In the genomic region with DNA sequence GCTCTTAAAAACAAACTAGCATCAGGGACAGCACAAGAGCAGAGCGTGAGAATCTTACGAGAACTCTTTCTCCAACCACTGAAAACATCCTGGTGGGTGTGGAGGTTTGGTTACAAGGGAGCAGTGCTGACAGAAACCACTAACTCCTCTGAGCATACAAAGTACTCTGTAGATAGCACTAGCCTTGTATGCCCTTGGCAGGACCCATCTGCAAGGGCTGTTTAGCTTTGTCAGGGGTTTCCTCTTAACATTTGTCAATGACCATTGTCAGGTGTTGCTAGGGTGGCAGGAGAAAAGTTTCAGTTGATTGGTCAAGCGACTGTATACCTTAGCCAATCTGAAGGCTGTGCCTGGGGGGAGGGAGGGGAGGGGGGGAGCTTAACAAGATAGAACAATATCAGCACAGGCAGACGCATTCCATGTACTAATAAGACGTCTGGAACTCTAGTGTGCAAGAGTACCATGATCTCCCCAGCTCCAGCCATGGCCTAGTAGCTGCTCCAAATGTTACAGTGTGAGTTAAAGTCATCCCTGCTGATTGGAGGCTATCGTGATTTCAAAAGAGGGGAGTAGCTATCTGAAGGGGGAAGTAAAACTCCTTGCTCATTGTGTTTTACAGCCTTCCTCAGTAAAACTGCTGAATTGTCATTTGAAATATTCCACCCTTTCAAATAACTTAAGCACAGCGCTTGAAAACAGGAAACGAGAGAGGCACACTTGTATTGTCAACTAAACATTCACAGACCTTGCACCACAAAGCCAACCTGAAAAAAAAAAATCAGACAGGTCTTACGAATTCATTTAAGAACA, we compare ENCODE assay signal across 8 mouse cellular contexts.
A peak's percentile ranks its signal among the peaks of the same experiment; 100 is the strongest.
DNase-seq lines count a peak whose midpoint lies in the region; ATAC-seq and TF ChIP-seq lines count a peak whose summit lies in the region.

No protein-coding gene starts in this region.

- H3K4me3 ChIP-seq in heart, postnatal 0 days (ENCODE audit: low read depth, low read length), result no peak overlapping the region
- H3K4me3 ChIP-seq in liver, postnatal 0 days (ENCODE audit: low read depth, low read length), result no peak overlapping the region
- H3K4me3 ChIP-seq in stomach, embryonic 15.5 days (replicated peaks), result no peak overlapping the region

- peaks cover 5% of the 10 kb centered on the region; the same call in 1 of the 2 replicates for H3K4me1 ChIP-seq in heart, postnatal 0 days (ENCODE audit: control insufficient read depth, insufficient read depth)
- peaks cover 6% of the 10 kb centered on the region for H3K4me1 ChIP-seq in liver, postnatal 0 days (ENCODE audit: insufficient read depth)
- H3K4me1 ChIP-seq in stomach, embryonic 15.5 days, result peaks cover 5% of the 10 kb centered on the region; the same call in 1 of the 2 replicates

- WGBS in heart, postnatal 0 days, result 23% methylated on average over 9 of the region's 9 CpGs
- 19% methylated on average over 9 of the region's 9 CpGs for WGBS in liver, postnatal 0 days (ENCODE audit: insufficient replicate concordance)
- 30% methylated on average over 9 of the region's 9 CpGs for whole genome bisulfite sequencing in stomach, embryonic 15.5 days

- peak; percentile 78 for DNase-seq in CD4-positive helper T cell, adult 2 months (ENCODE audit: low read depth, low spot score)
- DNase-seq in R1 (ENCODE audit: low read depth, low spot score), result peak; percentile 42
- peak; percentile 55 for DNase-seq in heart, postnatal 0 days (ENCODE audit: low spot score)
- peak; percentile 37 for DNase-seq in liver, postnatal 0 days
- DNase-seq in c-Kit-positive CD71-positive TER-119-positive erythroid progenitor cells, embryonic 14.5 days (ENCODE audit: low spot score), result no peak
- DNase-seq in layer of hippocampus, adult 18-20 months (ENCODE audit: low spot score in 2 of 2), result no peak
- no peak for DNase-seq in cerebellum, adult 9-10 months

- H3K36me3 ChIP-seq in heart, postnatal 0 days (replicated peaks; ENCODE audit: control insufficient read depth, insufficient read depth, low read length), result no peaks in the 10 kb centered on the region
- H3K36me3 ChIP-seq in liver, postnatal 0 days (replicated peaks; ENCODE audit: insufficient read depth, low read length), result no peaks in the 10 kb centered on the region
- no peaks in the 10 kb centered on the region for H3K36me3 ChIP-seq in stomach, embryonic 15.5 days

- no peak overlapping the region for H3K9ac ChIP-seq in heart, postnatal 0 days (replicated peaks; ENCODE audit: low read depth, low read length)
- no peak overlapping the region for H3K9ac ChIP-seq in liver, postnatal 0 days (replicated peaks)
- H3K9ac ChIP-seq in stomach, embryonic 15.5 days, result no peak overlapping the region

- peaks cover 74% of the 10 kb centered on the region for H3K27me3 ChIP-seq in heart, postnatal 0 days (ENCODE audit: control insufficient read depth, insufficient read depth, low read length)
- H3K27me3 ChIP-seq in liver, postnatal 0 days (ENCODE audit: insufficient read depth, low read length), result no peaks in the 10 kb centered on the region
- no peaks in the 10 kb centered on the region for H3K27me3 ChIP-seq in stomach, embryonic 15.5 days (replicated peaks)

- H3K9me3 ChIP-seq in heart, postnatal 0 days (replicated peaks; ENCODE audit: control insufficient read depth, low read length), result no peaks in the 10 kb centered on the region
- H3K9me3 ChIP-seq in liver, postnatal 0 days (ENCODE audit: low read length), result no peaks in the 10 kb centered on the region
- H3K9me3 ChIP-seq in stomach, embryonic 15.5 days, result no peaks in the 10 kb centered on the region

- H3K4me2 ChIP-seq in heart, postnatal 0 days (ENCODE audit: low read depth, low read length), result no peak overlapping the region
- H3K4me2 ChIP-seq in liver, postnatal 0 days (ENCODE audit: low read depth, low read length), result peak overlapping the region; percentile 35
- no peak overlapping the region for H3K4me2 ChIP-seq in stomach, embryonic 15.5 days

- TF ChIP-seq CTCF in heart, postnatal 0 days (IDR thresholded peaks at IDR 0.05; ENCODE audit: low read depth), result no peak
- TF ChIP-seq CTCF in liver, postnatal 0 days (IDR thresholded peaks at IDR 0.05; ENCODE audit: low read depth), result no peak

- H3K27ac ChIP-seq in heart, postnatal 0 days (ENCODE audit: low read depth), result 0 out of 2 replicates have a peak overlapping the region, but pooled peaks have one; percentile 3
- H3K27ac ChIP-seq in liver, postnatal 0 days (ENCODE audit: low read depth), result peak overlapping the region; percentile 57
- peak overlapping the region; percentile 26; the same call in 1 of the 2 replicates for H3K27ac ChIP-seq in stomach, embryonic 15.5 days

- no peak for TF ChIP-seq EP300 in heart, postnatal 0 days (IDR thresholded peaks at IDR 0.05; ENCODE audit: low read depth)
- TF ChIP-seq EP300 in liver, postnatal 0 days (IDR thresholded peaks at IDR 0.05; ENCODE audit: low read depth), result 0 out of 2 replicates have a peak, but pooled peaks have one; percentile 18

- ATAC-seq in heart, postnatal 0 days (ENCODE audit: insufficient read depth, low read depth), result peak; percentile 83
- peak; percentile 77 for ATAC-seq in liver, postnatal 0 days
- ATAC-seq in stomach, embryonic 15.5 days (ENCODE audit: insufficient read depth, low FRiP score, low read depth), result peak; percentile 54; the same call in 1 of the 2 replicates

Comparison
In these comparisons a context has a peak if more than half of its experiments do, and no peak if none do; other contexts are left out.
1. DNase-seq: peak in CD4-positive helper T cell, adult 2 months (single experiment), R1 (single experiment), heart, postnatal 0 days (single experiment) and liver, postnatal 0 days (single experiment); none in c-Kit-positive CD71-positive TER-119-positive erythroid progenitor cells, embryonic 14.5 days (single experiment), layer of hippocampus, adult 18-20 months (0 of 2) and cerebellum, adult 9-10 months (single experiment).
2. H3K27ac ChIP-seq: peak in every context shown above with its lines; median percentile 57 in liver, postnatal 0 days; 26 in stomach, embryonic 15.5 days; 3 in heart, postnatal 0 days.
3. Peak in every context shown above with its lines, with median percentiles within 50 percentile points of each other: ATAC-seq.